Mouse (Mus musculus): Measurements from ENCODE around the gene Arhgap31.
"Not testable (repeated sequence)": the region's sequence is repeated elsewhere in the genome, so short reads cannot be mapped to it uniquely, and the experiment has no call there.

Gene Arhgap31

DNA sequence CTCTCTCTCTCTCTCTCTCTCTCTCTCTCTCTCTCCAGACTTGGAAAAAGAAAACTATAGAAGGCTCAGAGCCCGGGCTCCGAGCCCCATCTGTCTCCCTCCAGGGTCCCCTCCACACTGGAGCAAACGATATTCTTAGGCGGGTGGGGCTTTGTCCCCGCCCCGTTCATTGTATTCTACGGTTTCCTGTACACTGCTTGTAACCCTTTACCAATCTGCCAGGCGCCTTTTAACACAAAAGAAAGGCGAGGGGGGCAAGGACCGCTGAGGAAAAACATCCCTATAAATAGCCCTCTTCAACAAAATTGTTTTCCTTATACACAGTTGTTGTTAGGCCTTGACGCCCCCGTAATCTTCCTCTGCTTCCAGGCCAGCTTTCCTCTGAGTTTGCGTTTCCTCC is 11.9 kb upstream of the Arhgap31 start:
- DNase-seq = no peak

DNA sequence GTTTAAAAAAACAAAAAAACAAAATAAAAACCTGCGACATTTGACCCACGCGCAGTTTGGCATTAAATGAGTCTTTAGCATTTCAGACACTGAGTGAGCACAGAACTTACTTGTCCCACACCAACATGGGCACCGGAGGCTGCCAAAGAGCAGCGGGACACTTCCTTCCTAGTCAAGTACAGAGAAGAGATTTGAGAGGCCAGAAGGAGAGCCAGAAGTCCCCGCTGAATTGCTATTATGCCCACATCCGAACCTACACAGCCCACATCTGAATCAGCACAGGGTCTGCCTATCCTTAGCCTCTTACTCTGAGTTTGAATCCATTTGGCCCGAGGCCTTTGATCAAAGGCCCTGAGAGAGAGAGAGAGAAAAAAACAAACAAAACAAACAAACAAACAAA is 11.2 kb upstream of the Arhgap31 start:
- DNase-seq = peak; percentile 53 to 74

DNA sequence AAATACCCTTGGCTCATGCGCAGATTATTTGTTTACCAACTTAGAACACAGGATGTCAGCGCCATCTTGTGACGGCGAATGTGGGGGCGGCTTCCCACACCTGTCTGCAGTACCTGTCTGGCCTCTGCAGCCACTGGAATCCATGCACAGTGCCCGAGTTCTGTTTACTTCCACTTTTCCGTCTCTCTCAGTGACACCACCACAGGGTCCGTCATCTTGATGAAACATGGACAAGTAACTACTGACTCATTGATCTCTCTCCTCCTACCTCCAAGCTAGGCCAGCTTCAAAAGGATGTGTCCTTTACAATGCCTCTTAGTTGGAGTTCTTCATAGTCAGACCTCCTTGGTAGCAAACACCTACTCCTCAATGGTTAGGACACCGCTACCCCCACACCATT is 8.3 kb upstream of the Arhgap31 start:
- DNase-seq = no peak

DNA sequence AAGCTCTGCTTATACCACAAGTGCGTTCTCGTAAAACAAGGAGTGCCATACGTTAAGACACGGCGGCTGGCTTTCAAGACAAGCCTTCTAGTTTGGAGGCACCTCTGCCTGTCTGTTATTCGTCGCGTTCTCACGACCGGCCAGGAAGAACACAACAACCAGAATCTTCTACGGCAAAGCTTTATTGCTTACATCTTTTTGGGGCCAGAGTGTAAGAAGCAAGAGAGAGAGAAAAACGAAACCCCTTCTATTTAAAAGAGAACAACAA is 1.1 kb upstream of the Arhgap31 start:
- DNase-seq = not testable (repeated sequence)

DNA sequence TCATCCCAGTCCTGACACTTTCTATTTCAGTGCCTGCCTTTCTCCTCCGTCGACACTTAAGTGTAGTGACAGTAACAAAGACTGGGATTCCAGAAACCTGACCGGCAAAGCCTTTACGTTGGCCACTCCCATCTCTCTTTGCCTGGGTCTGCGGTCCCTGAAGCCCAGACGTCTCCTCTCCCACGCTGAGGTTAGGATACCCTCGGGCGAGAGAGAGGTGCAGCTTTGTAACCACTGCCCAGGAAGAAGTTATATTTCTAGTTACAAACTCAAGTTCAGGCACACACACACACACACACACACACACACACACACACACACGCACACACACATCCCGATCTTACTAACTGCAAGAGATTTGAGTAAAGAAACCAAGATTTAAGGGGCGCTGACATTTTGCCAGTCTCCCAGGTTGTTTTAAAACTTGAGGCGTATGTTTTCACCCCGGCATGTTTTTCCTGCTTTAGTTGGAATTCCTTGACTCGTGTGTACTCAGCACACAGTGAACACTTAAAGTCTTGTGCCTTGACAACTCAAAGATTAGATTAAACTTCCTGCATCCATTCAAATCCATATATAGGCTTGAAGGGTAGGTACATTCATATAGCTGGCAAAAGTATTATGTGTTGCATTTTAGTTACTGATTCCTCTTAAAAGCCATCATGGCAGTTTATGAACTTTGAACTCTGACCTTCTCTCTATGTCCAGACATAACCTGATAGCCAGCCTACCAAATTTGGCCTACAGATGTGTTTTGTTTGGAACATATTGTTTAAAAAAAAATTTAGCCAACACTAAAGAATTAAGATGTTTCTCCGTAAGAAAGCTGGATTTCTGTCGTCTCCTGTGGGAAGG is 557 bp upstream of the Arhgap31 start:
- DNase-seq = no peak

DNA sequence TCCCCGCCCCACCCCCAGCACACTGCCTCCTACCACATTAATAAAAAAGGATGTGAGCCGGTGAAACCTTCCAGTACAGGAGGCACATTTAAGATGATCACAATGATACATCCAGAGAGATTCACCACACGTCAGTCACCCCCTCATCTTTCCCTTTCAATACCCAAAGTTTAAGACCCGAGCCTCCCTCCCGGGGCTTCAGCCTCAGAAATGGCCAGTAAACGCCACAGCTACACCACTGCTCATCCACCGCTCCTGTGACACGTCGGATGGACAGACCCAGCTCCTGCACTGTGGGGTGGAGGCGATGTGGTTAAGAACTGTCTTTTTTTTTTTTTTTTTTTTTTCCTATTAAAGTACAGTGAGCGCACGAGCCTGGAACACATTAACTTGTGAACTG is 969 bp downstream of the Arhgap31 start:
- DNase-seq = peak in 1 of 2 experiments; percentile 25

DNA sequence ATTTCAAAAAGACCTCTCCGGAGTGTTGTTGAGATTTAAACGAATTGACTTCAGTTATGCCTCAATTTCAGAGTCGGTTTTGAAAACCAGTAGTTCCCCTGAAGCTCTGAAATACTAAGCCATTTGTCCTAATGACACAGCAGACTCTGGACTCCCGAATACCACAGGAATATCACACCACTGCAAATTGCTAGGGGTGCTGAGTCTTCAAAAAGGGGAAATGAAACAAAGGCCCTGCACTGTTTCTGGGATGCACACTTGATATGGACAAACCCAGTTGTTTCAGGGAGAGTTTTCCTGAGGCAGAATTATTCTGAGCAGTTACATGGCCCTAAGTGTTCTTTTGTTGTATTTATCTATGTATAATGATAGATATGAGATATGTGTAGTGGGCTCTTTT is 1.8 kb downstream of the Arhgap31 start:
- no peak for DNase-seq

DNA sequence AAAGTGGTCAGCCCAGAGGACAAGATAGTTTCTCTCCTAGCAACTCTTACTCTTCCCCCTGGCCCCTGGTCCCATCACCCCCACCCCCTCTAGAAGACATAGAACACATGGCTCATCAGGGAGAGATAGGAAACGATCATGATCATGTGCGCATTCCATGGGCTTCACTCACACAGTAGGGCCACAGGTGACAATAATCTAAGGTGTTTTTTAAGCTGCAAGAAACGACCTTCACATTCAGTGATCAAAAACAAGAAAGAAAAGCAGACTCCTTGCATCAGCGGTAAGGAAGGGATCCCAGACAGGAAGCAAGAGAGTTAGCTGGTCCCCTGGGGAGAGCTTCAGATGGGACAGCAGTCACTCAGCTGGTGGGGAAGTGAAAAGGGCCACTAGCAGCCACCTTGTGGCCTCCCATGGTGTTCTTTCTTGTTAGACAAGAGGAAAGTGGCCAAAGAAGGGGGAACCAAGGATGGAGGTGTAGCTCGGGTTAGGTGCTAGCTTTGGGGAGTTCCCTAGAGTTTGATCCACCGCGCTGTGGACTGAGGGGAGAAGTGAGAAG is 4.0 kb downstream of the Arhgap31 start:
- no peak for DNase-seq

DNA sequence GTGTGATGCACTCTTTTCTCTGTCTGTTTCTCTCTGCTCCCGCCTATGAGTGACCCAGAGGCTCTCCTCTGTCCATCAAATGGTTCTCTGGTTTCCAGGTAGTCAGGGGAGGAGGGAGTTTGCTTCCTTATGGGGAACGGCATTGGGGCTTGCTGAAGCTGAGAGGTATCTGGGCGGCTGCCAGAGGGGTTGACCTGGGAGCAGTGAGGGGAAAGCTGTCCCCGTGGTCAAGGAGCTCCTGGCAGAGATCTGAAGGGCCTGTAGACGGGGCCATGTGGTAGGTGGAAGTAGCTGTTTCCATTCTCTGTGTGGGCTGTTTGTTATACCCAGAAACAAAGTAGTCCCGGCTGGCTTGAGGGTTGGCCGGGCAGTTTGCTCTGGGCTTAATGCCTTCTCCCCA is 6.3 kb downstream of the Arhgap31 start:
- DNase-seq = peak in 1 of 2 experiments; percentile 26

DNA sequence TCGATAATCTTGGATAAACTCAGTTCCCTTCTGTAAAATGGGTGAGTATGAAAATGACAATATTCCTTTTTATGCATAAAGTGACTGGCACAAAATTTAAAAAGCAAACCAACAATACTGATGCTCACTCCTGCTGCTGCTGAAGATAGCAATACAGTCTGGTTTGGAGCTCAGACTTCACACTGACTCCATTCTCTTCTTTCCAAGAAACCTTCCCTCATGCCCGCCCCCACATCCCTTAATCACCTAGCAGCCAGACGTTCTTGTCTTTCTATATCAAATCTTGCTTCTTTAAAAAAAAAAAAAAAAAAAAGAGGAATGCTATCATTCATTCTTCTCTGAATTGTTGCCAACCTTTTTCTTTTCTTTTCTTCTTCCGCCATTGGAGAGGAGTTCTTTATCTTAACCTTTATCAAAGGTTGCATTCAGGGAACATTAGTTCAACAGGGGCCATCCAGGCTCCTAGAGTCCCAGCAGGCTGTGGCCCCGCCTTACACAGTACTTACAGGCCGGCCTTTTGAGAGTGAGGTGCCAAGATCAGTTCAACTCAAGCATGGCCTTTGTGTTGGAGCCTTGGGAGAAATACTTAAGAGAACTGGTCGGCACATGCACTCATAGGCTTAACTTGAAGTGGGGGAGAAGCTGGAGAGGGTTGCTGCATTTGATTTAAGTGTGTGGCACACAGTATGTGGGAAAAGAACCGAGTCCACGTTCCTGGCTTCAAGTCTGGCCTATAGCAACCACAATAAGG is 7.4 kb downstream of the Arhgap31 start:
- no peak for DNase-seq

DNA sequence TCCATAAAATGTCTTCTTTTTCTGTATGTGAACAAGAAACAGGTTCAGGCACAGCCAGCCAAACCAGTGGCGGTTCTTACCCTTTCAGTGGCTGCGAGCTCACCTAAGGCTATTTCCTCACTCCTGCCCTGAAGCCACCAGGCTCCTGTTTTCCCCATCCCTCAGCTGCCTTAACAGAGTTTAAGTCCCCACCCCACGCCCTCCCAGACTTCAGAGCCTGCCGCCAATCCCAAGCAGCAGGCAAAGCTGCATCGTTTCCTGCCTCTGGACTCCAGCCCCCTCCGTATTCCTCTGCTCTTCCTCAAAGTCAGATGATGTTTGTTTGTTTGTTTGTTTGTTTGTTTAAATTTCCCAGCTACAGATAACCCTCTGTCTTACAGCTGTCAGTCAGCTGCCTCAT is 9.6 kb downstream of the Arhgap31 start:
- DNase-seq = no peak

DNA sequence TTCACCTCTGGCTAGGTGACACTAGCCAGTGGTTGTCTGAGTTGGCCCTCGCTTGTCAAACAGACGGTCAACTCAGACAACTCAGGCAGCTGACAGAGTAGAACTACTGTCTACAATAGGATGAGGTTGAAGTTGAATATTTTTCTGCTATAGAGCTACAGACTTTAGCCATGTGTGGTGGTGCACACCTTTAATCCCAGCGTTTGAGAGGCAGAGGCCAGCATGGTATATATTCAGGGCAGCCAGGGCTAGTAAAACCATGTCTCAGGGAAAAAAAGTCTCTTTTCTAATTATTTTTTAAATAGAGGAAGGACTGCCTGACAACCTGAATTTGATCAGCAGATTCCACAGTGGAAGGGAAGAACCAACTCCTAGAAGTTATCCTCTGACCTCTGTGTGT is 10.8 kb downstream of the Arhgap31 start:
- DNase-seq = no peak

DNA sequence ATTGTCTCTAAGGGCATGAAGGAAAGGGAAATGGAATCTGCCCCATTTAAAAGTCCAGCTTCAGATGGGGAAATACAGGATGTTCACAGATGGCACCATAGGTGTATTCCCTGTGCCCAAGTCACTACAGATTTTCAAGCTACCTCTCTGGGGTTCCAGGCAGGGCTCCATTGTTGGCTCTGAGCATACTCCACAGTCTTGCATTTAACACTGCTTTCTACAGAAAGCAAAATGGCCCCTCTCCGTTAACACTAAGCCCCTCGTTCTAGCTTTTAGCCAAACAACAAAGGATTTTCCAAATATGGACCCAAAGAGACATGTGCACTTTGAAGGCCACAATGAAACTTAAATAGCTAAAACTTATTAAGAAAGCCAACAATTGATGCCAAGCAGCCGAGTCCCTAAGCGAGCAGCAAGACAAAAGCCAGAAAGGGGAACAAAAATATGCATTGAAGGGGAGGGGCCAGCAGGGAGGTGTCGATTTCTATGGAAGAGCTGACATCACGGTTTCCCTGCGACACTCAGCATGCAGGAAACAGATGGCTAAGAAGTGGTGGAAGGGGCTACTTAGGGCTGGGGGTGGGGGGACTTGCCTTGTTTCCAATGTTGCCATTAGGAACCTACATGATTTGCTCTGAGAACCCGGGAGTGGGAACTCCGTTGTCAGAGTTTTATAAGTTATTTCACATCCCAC is 11.4 kb downstream of the Arhgap31 start:
- no peak for DNase-seq

DNA sequence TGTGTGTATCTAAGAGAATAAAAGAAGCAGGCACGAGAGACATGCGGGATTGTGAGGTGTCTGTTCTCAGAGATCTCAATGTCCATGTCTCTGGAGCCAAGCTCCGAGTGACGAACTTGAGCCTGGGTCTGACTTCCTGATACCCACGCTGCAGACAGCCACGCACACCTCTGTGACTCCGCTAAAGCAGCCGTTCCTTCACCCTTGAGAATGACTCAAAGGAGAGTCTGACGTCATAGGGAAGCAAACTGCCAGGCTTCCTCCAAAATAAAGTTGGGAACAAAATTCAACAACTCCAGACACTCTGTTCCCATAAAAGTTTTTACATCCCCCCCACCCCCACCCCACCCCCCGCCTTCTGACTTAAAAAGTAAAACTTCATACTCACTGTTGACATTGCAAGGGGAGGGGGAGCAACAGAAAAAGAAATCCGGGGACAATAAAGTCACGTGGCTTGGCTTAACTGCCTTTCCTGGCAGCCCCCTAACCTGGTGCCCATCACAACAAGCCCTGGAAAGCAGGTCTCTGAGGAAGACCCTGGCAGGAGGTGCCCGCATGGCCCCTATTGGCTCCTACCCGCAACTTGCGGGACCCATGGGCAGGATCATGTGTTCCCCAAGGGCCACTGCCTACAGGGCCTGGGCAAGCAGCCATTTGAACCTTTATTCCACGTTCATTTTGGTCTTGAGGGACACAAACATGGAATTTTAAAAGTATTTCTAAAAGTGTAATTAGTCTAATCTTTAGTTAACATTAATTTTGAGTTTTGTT is 12.5 kb downstream of the Arhgap31 start:
- DNase-seq = no peak

DNA sequence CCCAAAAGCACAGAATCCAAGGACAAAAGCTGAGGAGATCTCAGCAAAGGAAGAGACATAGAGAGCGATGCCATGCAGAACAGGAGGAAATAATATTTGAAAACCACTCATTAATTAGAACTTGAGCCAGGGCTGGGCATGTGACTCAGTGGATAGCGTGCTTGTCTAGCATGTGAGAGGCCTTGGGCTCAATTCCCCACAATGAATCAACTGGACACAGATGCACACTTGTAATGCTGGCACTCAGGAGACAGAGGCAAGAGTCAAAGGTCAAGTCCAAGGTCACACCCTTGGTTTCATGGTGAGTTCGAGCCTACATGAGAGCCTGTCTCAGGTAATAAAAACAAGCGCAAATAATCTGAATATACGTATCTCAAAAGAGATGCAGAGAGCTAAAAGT is 15.5 kb downstream of the Arhgap31 start:
- no peak for DNase-seq

DNA sequence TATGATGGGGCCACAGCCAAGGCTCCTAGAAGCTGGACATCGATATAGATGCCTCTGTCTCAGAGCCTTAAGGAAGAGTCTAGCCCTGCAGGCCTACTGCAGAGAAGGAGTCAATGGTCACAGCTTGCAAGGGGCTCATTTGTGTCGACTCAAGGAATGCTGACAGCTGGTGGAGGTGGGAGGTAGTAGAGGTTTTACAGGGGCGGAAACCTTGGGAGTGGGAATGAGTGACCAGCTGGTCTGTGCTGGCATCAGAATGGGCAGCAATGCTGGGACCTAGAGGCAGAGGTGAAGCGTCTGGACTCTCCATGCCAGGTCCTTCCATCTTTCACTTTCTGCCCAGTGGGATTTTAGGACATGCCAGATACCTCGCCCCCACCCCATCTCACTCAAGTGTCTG is 17.5 kb downstream of the Arhgap31 start:
- peak; percentile 12 to 24 for DNase-seq

DNA sequence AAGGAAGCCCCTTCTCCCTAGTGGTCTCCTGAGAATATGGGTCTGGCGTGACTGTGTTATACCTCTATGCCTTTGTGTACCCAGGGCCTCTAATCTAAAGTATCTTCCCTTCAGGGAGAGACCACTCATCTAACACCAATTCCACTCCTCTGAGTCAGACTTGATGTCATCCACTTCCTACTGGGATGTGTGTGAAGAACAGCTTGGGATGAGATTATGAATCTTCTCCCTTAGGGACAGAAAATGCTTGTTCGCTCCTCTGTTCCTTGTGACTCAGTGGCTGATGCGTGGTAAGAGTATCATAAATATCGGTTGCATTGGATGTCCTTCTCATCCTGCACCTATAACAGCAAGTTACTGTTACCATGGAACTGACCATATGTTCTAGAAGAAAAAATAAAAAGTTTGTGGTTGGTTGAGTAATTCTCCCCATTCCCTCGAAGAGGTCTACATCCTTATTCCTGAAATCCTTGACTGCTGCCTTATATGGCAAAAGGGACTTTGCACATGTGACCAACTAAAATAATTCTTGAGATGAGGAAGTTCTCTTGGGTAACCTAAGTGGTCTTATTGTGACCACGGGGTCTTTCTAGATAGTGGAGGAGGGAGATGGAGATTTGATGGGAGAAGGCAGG is 18.1 kb downstream of the Arhgap31 start:
- no peak for DNase-seq

DNA sequence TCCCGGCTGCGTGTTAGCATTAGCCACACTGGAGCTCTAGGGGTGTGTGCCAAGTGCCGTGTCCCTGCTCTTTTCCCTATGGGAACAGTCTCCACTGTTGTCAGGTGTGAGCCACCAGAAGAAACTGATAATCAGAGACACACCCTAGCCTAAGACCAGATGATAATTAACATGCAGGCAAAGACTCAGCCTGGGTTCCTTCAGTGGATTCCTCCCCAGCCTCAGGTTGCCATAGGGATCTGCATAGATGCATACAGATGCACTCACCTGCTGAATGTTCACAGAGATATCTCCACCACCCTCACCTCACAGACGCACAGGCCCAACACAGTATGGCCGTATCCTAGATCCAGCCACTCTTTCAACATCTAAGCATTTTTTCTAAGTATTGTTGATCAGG is 22.6 kb downstream of the Arhgap31 start:
- no peak for DNase-seq

DNA sequence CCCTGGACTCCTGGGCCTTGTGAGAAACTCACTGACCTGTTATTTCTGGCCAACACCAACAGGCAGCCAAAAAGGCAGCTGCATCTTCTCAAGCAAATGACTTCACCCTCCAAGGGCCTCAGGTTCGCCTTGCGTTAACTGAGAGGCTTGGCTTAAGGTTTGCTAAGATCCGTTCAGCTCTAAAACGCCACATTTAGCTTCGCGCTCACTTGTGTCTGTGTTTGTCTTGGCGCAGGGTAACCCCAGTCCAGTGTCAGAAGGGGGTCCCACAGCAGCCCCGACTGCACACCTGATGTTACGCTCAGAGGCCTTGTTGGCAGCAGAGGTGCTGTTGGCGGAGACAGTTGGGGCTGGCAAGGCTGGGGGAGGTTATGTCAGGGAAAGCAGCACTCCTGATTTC is 23.3 kb downstream of the Arhgap31 start:
- DNase-seq = peak; percentile 53 to 57

DNA sequence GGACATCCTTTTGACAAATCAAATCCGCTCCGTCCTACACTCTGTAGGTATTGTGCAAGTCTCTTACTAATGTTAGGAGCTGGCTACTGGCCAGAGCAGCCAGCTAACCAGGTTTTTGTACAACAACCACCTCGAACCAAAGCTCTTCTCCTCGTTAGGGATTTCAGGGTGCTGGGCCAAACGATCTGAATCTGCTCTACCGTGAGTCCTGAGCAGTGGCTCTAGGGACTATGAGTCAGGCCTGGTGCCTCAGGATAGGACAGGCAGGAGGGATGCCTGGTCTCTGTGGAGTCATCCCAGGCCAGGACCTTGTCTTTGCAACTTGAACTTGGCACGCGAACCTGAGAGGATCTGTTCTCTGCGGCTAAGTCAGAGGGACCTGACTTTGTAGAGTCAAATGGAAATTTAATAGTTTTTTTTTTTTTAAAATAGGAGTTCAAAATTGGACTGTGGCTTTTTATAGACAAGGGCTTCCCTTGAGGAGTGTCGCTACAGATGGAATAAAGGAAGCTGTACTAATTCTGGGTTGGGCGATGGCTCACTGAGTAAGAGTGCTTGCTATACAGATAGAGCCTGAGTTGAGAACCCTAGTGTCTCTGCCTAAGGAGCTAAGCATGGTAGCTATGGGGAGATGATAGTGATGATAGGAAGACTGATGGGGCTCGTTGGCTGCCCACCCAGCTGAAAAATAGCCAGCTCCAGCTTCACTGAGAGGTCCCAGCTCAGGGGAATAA is 24.4 kb downstream of the Arhgap31 start:
- no peak for DNase-seq

DNA sequence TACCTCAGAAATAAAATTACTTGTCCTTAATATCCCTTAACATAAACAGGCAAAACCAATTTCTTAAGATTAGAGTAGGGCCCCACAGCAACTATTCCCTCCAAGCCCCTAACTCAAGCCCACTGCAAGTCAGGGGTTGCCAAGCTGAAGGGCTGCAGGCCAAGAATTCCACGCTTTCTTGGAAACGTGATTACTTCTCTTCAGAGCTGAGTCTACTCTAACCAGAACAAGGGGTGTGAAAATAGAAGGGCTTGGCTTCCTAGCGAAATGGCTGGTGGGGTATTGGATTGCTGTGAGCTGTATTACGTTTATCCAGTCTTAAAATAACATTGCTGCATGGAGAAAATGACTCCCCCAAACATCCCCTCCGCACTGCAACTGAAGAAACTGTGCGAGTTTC is 25.4 kb downstream of the Arhgap31 start:
- DNase-seq = no peak

DNA sequence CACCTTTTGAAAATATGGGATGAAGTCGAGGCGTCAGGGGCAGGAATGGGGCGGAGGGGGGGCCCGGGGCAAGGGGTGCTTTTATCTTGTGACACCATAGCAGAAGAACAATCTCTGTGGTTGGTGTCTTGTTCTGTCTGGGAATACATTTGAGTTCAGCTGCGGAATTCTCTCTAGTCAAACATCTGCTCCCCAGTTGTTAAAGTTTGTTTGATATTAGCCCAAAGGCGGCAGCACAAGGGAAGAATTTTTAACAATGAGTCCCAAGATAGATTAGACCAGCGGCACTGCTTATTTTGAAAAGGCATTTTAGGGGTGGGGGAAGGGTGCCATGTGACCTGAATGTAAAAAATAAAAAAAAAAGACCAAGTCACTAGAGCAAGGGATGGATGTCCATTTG is 30.0 kb downstream of the Arhgap31 start:
- no peak for DNase-seq

Measured in cerebellum, postnatal 10 days (tissue).